Comparison of ENCODE assay signal across 13 mouse cellular contexts in genomic region chr10:45070929-45071813, GRCm38 (mm10). TPM values are rescaled to one million over a fixed set of nuclear protein-coding genes. Genes with fewer than 3 reads are reported as not detected.
DNase-seq lines count a peak whose midpoint lies in the region; ATAC-seq and TF ChIP-seq lines count a peak whose summit lies in the region.
"Had no signal": no experiment of that assay in that cellular context is flagged by ENCODE, and none has a peak within 500 bp of the region (broad histone marks: within the 10 kb centered on the region; RNA-seq: fewer than 3 reads in every experiment).

No protein-coding gene starts in this region.

- H3K4me2 ChIP-seq in kidney, embryonic 16.5 days (replicated peaks; ENCODE audit: low read depth, low read length): no peak overlapping the region
- H3K4me2 ChIP-seq: hindbrain, embryonic 15.5 days; midbrain, embryonic 11.5 days had no signal

- 0 out of 2 replicates have a peak overlapping the region, but pooled peaks have one; percentile 16 for H3K27ac ChIP-seq in kidney, adult 2 months (ENCODE audit: insufficient read depth, low read depth, low read length)
- H3K27ac ChIP-seq in kidney, embryonic 16.5 days (ENCODE audit: low read length): no peak overlapping the region
- peak overlapping the region; percentile 61 for H3K27ac ChIP-seq in small intestine, adult 2 months (ENCODE audit: insufficient read depth, low read depth, low read length)
- H3K27ac ChIP-seq in cerebellum, adult 2 months (ENCODE audit: insufficient read depth, low read length): no peak overlapping the region
- H3K27ac ChIP-seq: hindbrain, embryonic 15.5 days had no signal

- no peak overlapping the region for H3K4me3 ChIP-seq in kidney, adult 2 months (ENCODE audit: insufficient read depth, low read depth, low read length)
- H3K4me3 ChIP-seq in kidney, embryonic 16.5 days (ENCODE audit: low read length): no peak overlapping the region
- H3K4me3 ChIP-seq in small intestine, adult 2 months (ENCODE audit: low read depth, low read length): no peak overlapping the region
- H3K4me3 ChIP-seq in cerebellum, adult 2 months (replicated peaks; ENCODE audit: insufficient read depth, low read depth, low read length): no peak overlapping the region
- H3K4me3 ChIP-seq: hindbrain, embryonic 15.5 days had no signal

- no peaks in the 10 kb centered on the region for H3K27me3 ChIP-seq in kidney, adult 2 months (replicated peaks; ENCODE audit: control insufficient read depth, insufficient read depth, low read length)
- no peaks in the 10 kb centered on the region for H3K27me3 ChIP-seq in kidney, embryonic 16.5 days (ENCODE audit: insufficient read depth, low read length)
- no peaks in the 10 kb centered on the region for H3K27me3 ChIP-seq in small intestine, adult 2 months (ENCODE audit: control insufficient read depth, insufficient read depth, low read length)
- no peaks in the 10 kb centered on the region for H3K27me3 ChIP-seq in cerebellum, adult 2 months (ENCODE audit: control insufficient read depth, insufficient read depth, low read length)
- H3K27me3 ChIP-seq: hindbrain, embryonic 15.5 days had no signal

- DNase-seq in kidney, adult 2 months: peak; percentile 66
- DNase-seq in c-Kit-positive CD71-positive TER-119-negative erythroid progenitor cells, embryonic 14.5 days (ENCODE audit: low read depth): peak; percentile 45
- peak; percentile 28 for DNase-seq in liver
- DNase-seq in thymus, postnatal 0 days (ENCODE audit: low spot score): no peak
- DNase-seq in cerebellum, adult 2 months: no peak
- DNase-seq: cerebellum, adult 9-10 months; left cerebral cortex, postnatal 4 days had no signal

- WGBS in kidney, adult 2 months: 66% methylated on average over 13 of the region's 13 CpGs
- WGBS in kidney, embryonic 16.5 days: 84% methylated on average over 13 of the region's 13 CpGs
- WGBS in small intestine, adult 2 months: 54% methylated on average over 13 of the region's 13 CpGs
- 87% methylated on average over 13 of the region's 13 CpGs for WGBS in cerebellum, adult 2 months

- no peak for TF ChIP-seq CTCF in kidney, adult 2 months (conservative IDR thresholded peaks at IDR 0.05; ENCODE audit: insufficient read depth, insufficient read length, low read depth, low read length)
- no peak for TF ChIP-seq CTCF in small intestine, adult 2 months (IDR thresholded peaks at IDR 0.05; ENCODE audit: extremely low read depth, insufficient read length, insufficient replicate concordance, low read depth, low read length)
- no peak for TF ChIP-seq CTCF in cerebellum, adult 2 months (IDR thresholded peaks at IDR 0.05; ENCODE audit: borderline replicate concordance, insufficient read depth, low read depth, low read length)

- H3K36me3 ChIP-seq in kidney, adult 2 months (ENCODE audit: control insufficient read depth, insufficient read depth, low read length): no peaks in the 10 kb centered on the region
- peaks cover 3% of the 10 kb centered on the region for H3K36me3 ChIP-seq in kidney, embryonic 16.5 days (ENCODE audit: insufficient read depth, low read length)
- peaks cover 13% of the 10 kb centered on the region for H3K36me3 ChIP-seq in small intestine, adult 2 months (ENCODE audit: control insufficient read depth, insufficient read depth, low read length)

- H3K4me1 ChIP-seq in kidney, adult 2 months (ENCODE audit: control insufficient read depth, insufficient read depth, low read length): peaks cover 11% of the 10 kb centered on the region; the same call in 1 of the 2 replicates
- H3K4me1 ChIP-seq in kidney, embryonic 16.5 days (ENCODE audit: insufficient read depth, low read length): peaks cover 25% of the 10 kb centered on the region
- peaks cover 26% of the 10 kb centered on the region for H3K4me1 ChIP-seq in small intestine, adult 2 months (ENCODE audit: control insufficient read depth, insufficient read depth, insufficient read length, low read length)
- H3K4me1 ChIP-seq in cerebellum, adult 2 months (ENCODE audit: control insufficient read depth, insufficient read depth, low read length): 0 out of 2 replicates have a peak, but pooled peaks cover 6% of the 10 kb centered on the region

- TF ChIP-seq POLR2A in kidney, adult 2 months (IDR thresholded peaks at IDR 0.05; ENCODE audit: low read depth, low read length): no peak
- TF ChIP-seq POLR2A in small intestine, adult 2 months (IDR thresholded peaks at IDR 0.05; ENCODE audit: low read depth, low read length): no peak
- no peak for TF ChIP-seq POLR2A in cerebellum, adult 2 months (IDR thresholded peaks at IDR 0.05; ENCODE audit: borderline replicate concordance, insufficient read depth, low read length)

- no peak overlapping the region for H3K9ac ChIP-seq in kidney, embryonic 16.5 days (replicated peaks; ENCODE audit: low read length)
- H3K9ac ChIP-seq: hindbrain, embryonic 15.5 days had no signal

- ATAC-seq in kidney, embryonic 16.5 days (ENCODE audit: low FRiP score, low TSS enrichment): no peak
- ATAC-seq in erythroid progenitor cell, adult 5-6 weeks (replicated peaks; ENCODE audit: low FRiP score, poor library complexity, severe bottlenecking): no peak
- ATAC-seq: activated CD4-positive, CD25-positive, alpha-beta regulatory T cell, adult 4 months had no signal

- no peaks in the 10 kb centered on the region for H3K9me3 ChIP-seq in kidney, embryonic 16.5 days (ENCODE audit: low read length)
- H3K9me3 ChIP-seq: hindbrain, embryonic 15.5 days had no signal

RNA-seq across cellular contexts. Expression of gene Prep, which starts 4.2 kb away (rescaled TPM):
- polyA plus RNA-seq in kidney, adult 2 months (2012; rRNA removed): 6.6 and 7.0 TPM in 2 replicates
- 26.6 and 26.7 TPM in 2 replicates for polyA plus RNA-seq in kidney, embryonic 16.5 days (2015; fragmentation: Nextera tagmentation; extraction: Ambion mirVana)
- 2.3 and 5.2 TPM in 2 replicates for polyA plus RNA-seq in small intestine, adult 2 months (2012; rRNA removed)
- polyA plus RNA-seq in thymus, postnatal 0 days (2015; fragmentation: Nextera tagmentation; extraction: Ambion mirVana): 18.1 and 18.7 TPM in 2 replicates
- 1.1 and 2.9 TPM in 2 replicates for total RNA-seq in erythroid progenitor cell, adult 5-6 weeks (2015; ENCODE audit: low replicate concordance)
- total RNA-seq in erythroid progenitor cell, adult 5-6 weeks (2017; ENCODE audit: low replicate concordance): 1.8 and 2.3 TPM in 2 replicates
- 7.8 and 8.7 TPM in 2 replicates for polyA plus RNA-seq in cerebellum, adult 2 months (2012; rRNA removed)

Comparison
In these comparisons a context has a peak if more than half of its experiments do, and no peak if none do; other contexts are left out.
1. H3K27ac ChIP-seq: peak in kidney, adult 2 months (single experiment) and small intestine, adult 2 months (single experiment); none in kidney, embryonic 16.5 days (single experiment) and cerebellum, adult 2 months (single experiment).
2. DNase-seq: peak in kidney, adult 2 months (single experiment), c-Kit-positive CD71-positive TER-119-negative erythroid progenitor cells, embryonic 14.5 days (single experiment) and liver (single experiment); none in thymus, postnatal 0 days (single experiment) and cerebellum, adult 2 months (0 of 2).